Mouse (Mus musculus) limb, embryonic 14.5 days (tissue): ENCODE data around the gene Meox2. TPM values are rescaled to one million over a fixed set of nuclear protein-coding genes. Genes with fewer than 3 reads are reported as not detected.

Experiments
- ATAC-seq: fragments of 200-750 bp; cut with Nextera tagmentation; 2 replicates; pipeline ENCODE4 v1.8.0; 2017; ENCODE audit warnings: low read depth, moderate number of reproducible peaks, moderate TSS enrichment; ENCODE audit not compliant: low FRiP score
- DNase-seq: peaks from one replicate; pipeline ENCODE4 v3.0.0-alpha.2; 2015; ENCODE audit warnings: low spot score
- H3K27ac ChIP-seq: fragments of 300-500 bp; sonication (generic); replicated peaks from 2 replicates; pipeline ENCODE4 v1.5.1; 2014; ENCODE audit warnings: low read depth, mild to moderate bottlenecking, low read length, moderate library complexity, mixed read lengths
- H3K27me3 ChIP-seq: fragments of 300-500 bp; sonication (generic); 2 replicates; pipeline ENCODE4 v1.6.1; 2014; ENCODE audit warnings: low read length, mixed read lengths; ENCODE audit not compliant: control insufficient read depth, insufficient read depth
- H3K36me3 ChIP-seq: fragments of 300-500 bp; sonication (generic); 2 replicates; pipeline ENCODE4 v1.6.1; 2014; ENCODE audit warnings: mild to moderate bottlenecking, low read length, moderate library complexity, mixed read lengths; ENCODE audit not compliant: control insufficient read depth, insufficient read depth
- H3K4me1 ChIP-seq: fragments of 300-500 bp; sonication (generic); 2 replicates; pipeline ENCODE4 v1.6.1; 2014; ENCODE audit warnings: antibody characterized with exemption, low read length, mixed read lengths; ENCODE audit not compliant: control insufficient read depth, insufficient read depth
- H3K4me2 ChIP-seq: fragments of 300-500 bp; sonication (generic); replicated peaks from 2 replicates; pipeline ENCODE4 v1.6.1; 2014; ENCODE audit warnings: low read depth, mild to moderate bottlenecking, low read length, moderate library complexity; ENCODE audit not compliant: severe bottlenecking
- H3K4me3 ChIP-seq: fragments of 300-500 bp; sonication (generic); replicated peaks from 2 replicates; pipeline ENCODE4 v1.5.1; 2014; ENCODE audit warnings: low read length
- H3K9ac ChIP-seq: fragments of 300-500 bp; sonication (generic); 2 replicates; pipeline ENCODE4 v1.6.1; 2014; ENCODE audit warnings: mild to moderate bottlenecking, low read depth, low read length, moderate library complexity; ENCODE audit not compliant: severe bottlenecking
- H3K9me3 ChIP-seq: fragments of 300-500 bp; sonication (generic); 2 replicates; pipeline ENCODE4 v1.6.1; 2016; ENCODE audit warnings: low read length; ENCODE audit not compliant: control insufficient read depth
- POLR2A ChIP-seq: fragments of 200-500 bp; IDR thresholded peaks from 2 replicates; pipeline ENCODE4 v1.8.0; 2012; ENCODE audit warnings: inconsistent platforms, mild to moderate bottlenecking, moderate library complexity, borderline replicate concordance; ENCODE audit not compliant: insufficient read depth, insufficient read length; ENCODE audit errors: extremely low read depth
- WGBS: fragments of 180-500 bp; shearing (Covaris S2); extraction: QIAGEN DNeasy Blood & Tissue Kit; methylation state at CpG from one replicate; pipeline ENCODE4 v1.1.7; 2014; 5-methylcytosine and 5-hydroxymethylcytosine counted together
- polyA plus RNA-seq, 2 experiments: library from polyadenylated mRNA; depleted of rRNA in 1 of 2; stranded (reverse) in 1 of 2; unstranded in 1 of 2; fragments of >200 nt; fragmentation: Nextera tagmentation in 1 of 2; extraction: Ambion mirVana in 1 of 2; gene quantifications; 2 replicates each; pipeline versions ENCODE4 v1.2.1 to v1.2.3; 2012 to 2014

Gene Meox2
- polyA plus RNA-seq, 2 experiments, result 55.4 to 88.2 TPM

DNA sequence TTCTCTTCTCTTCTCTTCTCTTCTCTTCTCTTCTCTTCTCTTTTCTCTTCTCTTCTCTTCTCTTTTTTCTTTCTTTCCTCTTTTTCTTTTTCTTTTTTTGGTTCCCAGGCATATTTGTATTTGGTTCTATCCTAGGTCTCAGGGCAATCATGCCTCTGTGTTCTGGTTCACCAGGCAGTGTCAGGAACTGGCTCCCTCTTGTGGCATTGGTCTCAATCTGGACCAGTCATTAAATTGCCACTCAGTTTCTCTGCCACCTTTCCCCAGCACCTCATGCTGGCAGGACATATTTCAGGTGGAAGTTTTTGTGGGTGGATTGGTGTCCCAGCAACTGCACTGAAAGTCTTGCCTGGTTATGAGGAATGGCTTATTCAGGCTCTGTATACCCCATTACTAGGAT, 75.3 kb downstream of the Meox2 start:
- Histone ChIP-seq H3K4me2 (no peak overlapping the region), H3K4me3 (no peak overlapping the region), H3K9ac (no peak overlapping the region), H3K4me1 (no peaks in the 10 kb centered on the region), H3K9me3 (no peaks in the 10 kb centered on the region), H3K27ac (no peak overlapping the region), H3K36me3 (0 out of 2 replicates have a peak, but pooled peaks cover under 1% of the 10 kb centered on the region), H3K27me3 (no peaks in the 10 kb centered on the region)
- no peak for ATAC-seq
- no peak for TF ChIP-seq POLR2A
- DNase-seq, result no peak

DNA sequence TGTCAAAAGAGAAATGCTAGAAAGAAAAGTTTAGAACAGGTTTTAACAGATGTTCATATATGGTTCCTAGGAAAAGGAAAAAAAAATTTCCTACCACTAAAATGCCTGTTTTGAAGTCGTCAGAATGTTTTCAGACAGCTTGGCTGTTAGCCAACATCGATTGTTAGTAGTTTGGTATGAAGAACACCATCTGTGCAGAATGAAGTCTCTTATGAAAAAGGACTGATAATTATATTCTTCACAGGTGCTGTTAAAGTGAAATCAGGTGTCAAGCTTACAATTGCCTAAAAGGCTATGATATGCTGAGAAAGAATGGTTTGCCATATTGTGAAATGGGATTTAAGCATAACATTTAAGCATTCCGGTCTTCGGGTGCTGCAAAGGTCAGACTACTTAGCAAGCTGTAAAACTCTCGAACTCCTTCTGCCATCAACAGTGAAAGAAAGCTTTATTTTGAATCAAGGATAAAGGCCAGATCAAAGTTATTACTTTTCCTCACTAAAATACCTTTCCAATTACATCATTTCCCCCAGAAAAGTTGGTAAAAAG, 80.7 kb downstream of the Meox2 start:
- Histone ChIP-seq H3K27ac (no peak overlapping the region), H3K9me3 (no peaks in the 10 kb centered on the region), H3K4me3 (no peak overlapping the region), H3K4me2 (no peak overlapping the region), H3K4me1 (peaks cover 4% of the 10 kb centered on the region; the same call in 1 of the 2 replicates), H3K9ac (no peak overlapping the region), H3K36me3 (no peaks in the 10 kb centered on the region), H3K27me3 (no peaks in the 10 kb centered on the region)
- ATAC-seq (0 out of 2 replicates have a peak, but pooled peaks have one; percentile 15), DNase-seq (peak; percentile 66)
- 8% methylated on average over 5 of the region's 5 CpGs for WGBS
- no peak for TF ChIP-seq POLR2A

Other genes with a start within 250 kb of the Meox2 start
- gene Agmo, start 133.1 kb downstream of the Meox2 start, polyA plus RNA-seq (2012; rRNA removed), result 0.30 and 0.49 TPM in 2 replicates
- 0.70 and 0.98 TPM in 2 replicates for gene Agmo, start 133.1 kb downstream of the Meox2 start, polyA plus RNA-seq (2014; fragmentation: Nextera tagmentation; extraction: Ambion mirVana)